Mouse (Mus musculus): Measurements from ENCODE around the gene Cnga4.

- TF ChIP-seq CHD2 (IDR thresholded peaks at IDR 0.05; ENCODE audit: low read length) (no peak), CTCF (IDR thresholded peaks at IDR 0.05 in 2 of 3, conservative IDR thresholded peaks at IDR 0.05 in 1 of 3; ENCODE audit: control insufficient read depth in 1 of 3, insufficient read depth in 1 of 3, low read depth in 2 of 3, low read length in 3 of 3, poor library complexity in 1 of 3, severe bottlenecking in 1 of 3) (no peak), UBTF (IDR thresholded peaks at IDR 0.05; ENCODE audit: borderline replicate concordance, insufficient read depth, low read depth, low read length) (no peak), MAZ (IDR thresholded peaks at IDR 0.05; ENCODE audit: low read depth, low read length) (no peak), E2F4 (IDR thresholded peaks at IDR 0.05; ENCODE audit: borderline replicate concordance, low read depth, low read length) (no peak), TCF12 (IDR thresholded peaks at IDR 0.05; ENCODE audit: low read depth, low read length) (no peak), GABPA (IDR thresholded peaks at IDR 0.05; ENCODE audit: low read depth, low read length) (no peak), ZKSCAN1 (IDR thresholded peaks at IDR 0.05; ENCODE audit: low read depth, low read length) (no peak)
Measured at GRCm38 (mm10) chr7:105372912-105373311, 31.5 kb upstream of the Cnga4 start.

Data from MEL (cell line).